Mouse (Mus musculus): Measurements from ENCODE around the gene Rbm11.

DNA sequence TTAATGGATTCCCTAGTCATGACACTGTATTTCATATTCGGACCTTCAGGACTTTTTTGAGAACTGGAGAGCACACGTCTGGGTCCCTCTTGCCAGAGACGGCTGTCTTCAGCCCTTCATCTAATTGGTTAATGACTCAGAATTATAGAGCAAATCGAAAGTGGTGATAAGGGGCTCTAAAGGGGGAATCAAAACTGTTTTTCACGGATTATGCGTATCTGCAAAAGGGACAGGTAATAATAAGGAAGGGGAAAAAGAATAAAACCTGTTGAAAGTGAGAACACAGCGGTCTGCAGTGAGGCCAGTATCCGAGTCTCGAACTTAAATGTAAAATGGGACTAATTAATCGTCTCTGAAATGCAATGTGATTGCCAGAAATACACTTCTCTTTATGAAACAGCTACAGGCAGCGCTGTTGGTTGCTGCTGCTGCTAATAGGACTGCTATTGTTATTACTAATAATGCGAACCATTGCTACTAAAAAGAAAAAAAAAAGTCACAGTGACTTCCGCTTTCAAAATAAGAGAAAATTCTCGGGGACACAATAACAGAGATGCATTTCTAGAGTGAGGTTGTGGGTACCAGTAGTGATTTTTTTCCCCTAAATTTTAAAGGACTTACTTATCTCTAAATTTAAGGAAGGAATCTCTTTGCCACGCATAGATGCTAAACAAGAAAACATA is 998 bp downstream of the Rbm11 start:
- TF ChIP-seq CTCF (conservative IDR thresholded peaks at IDR 0.05; ENCODE audit: insufficient read depth, insufficient read length, low read depth, low read length) (no peak), POLR2A (IDR thresholded peaks at IDR 0.05; ENCODE audit: low read depth, low read length) (no peak)

All from kidney, adult 2 months (tissue).